Mouse (Mus musculus) forebrain, embryonic 11.5 days (tissue): ENCODE data around the gene Cfap299. TPM values are rescaled to one million over a fixed set of nuclear protein-coding genes. Genes with fewer than 3 reads are reported as not detected.

Experiments
- ATAC-seq: fragments of 200-750 bp; cut with Nextera tagmentation; replicated peaks from 2 replicates; pipeline ENCODE4 v1.8.0; 2017; ENCODE audit warnings: moderate TSS enrichment; ENCODE audit not compliant: low FRiP score
- DNase-seq: peaks from one replicate; pipeline ENCODE4 v3.0.0-alpha.2; 2017; ENCODE audit warnings: low spot score
- H3K27ac ChIP-seq: fragments of 300-500 bp; sonication (generic); 2 replicates; pipeline ENCODE4 v1.5.1; 2014; ENCODE audit warnings: low read depth, low read length
- H3K27me3 ChIP-seq: fragments of 300-500 bp; sonication (generic); 2 replicates; pipeline ENCODE4 v1.6.1; 2014; ENCODE audit warnings: mild to moderate bottlenecking, low read length, mixed read lengths; ENCODE audit not compliant: control insufficient read depth, insufficient read depth
- H3K36me3 ChIP-seq: fragments of 300-500 bp; sonication (generic); 2 replicates; pipeline ENCODE4 v1.6.1; 2014; ENCODE audit warnings: mild to moderate bottlenecking, low read length, moderate library complexity, mixed read lengths; ENCODE audit not compliant: control insufficient read depth, insufficient read depth
- H3K4me1 ChIP-seq: fragments of 300-500 bp; sonication (generic); replicated peaks from 2 replicates; pipeline ENCODE4 v1.6.1; 2014; ENCODE audit warnings: low read length, mixed read lengths; ENCODE audit not compliant: control insufficient read depth, insufficient read depth
- H3K4me2 ChIP-seq: fragments of 300-500 bp; sonication (generic); 2 replicates; pipeline ENCODE4 v1.6.1; 2014; ENCODE audit warnings: low read depth, mild to moderate bottlenecking, low read length, moderate library complexity, mixed read lengths; ENCODE audit not compliant: severe bottlenecking
- H3K4me3 ChIP-seq: fragments of 300-500 bp; sonication (generic); 2 replicates; pipeline ENCODE4 v1.5.1; 2014; ENCODE audit warnings: low read depth, low read length
- H3K9ac ChIP-seq: fragments of 300-500 bp; sonication (generic); 2 replicates; pipeline ENCODE4 v1.6.1; 2014; ENCODE audit warnings: low read length
- H3K9me3 ChIP-seq: fragments of 300-500 bp; sonication (generic); 2 replicates; pipeline ENCODE4 v1.6.1; 2016; ENCODE audit warnings: low read length, mixed read lengths; ENCODE audit not compliant: control insufficient read depth
- WGBS: fragments of 180-500 bp; shearing (Covaris S2); extraction: QIAGEN DNeasy Blood & Tissue Kit; methylation state at CpG from one replicate; pipeline ENCODE4 v1.1.7; 2014; 5-methylcytosine and 5-hydroxymethylcytosine counted together
- polyA plus RNA-seq: library from polyadenylated mRNA; unstranded; fragments of >200 nt; fragmentation: Nextera tagmentation; extraction: Ambion mirVana; gene quantifications from 2 replicates; pipeline ENCODE4 v1.2.1, GENCODE M21; 2014

Cfap299 gene
- polyA plus RNA-seq, result 0.23 and 0.32 TPM in 2 replicates

GRCm38 (mm10) chr5:98328848-98329624 is at the start of gene Cfap299:
Gene Cfap299 (plus strand): TSS chr5:98329304.
- no peak within 1 kb of the TSS for H3K9ac ChIP-seq
- 1% methylated on average over 46 of the region's 46 CpGs for WGBS
- DNase-seq (peak; percentile 93), ATAC-seq (peak; percentile 98)
- no peaks in the 10 kb centered on the region for H3K36me3 ChIP-seq
- peak within 1 kb of the TSS; percentile 36 for H3K4me3 ChIP-seq
- H3K9me3 ChIP-seq, result no peaks in the 10 kb centered on the region
- 0 out of 2 replicates have a peak, but pooled peaks cover 3% of the 10 kb centered on the region for H3K27me3 ChIP-seq
- no peak within 1 kb of the TSS for H3K27ac ChIP-seq
- H3K4me2 ChIP-seq, result peak within 1 kb of the TSS; percentile 62
- 0 out of 2 replicates have a peak, but pooled peaks cover 1% of the 10 kb centered on the region for H3K4me1 ChIP-seq

GRCm38 (mm10) chr5:98281993-98282392 is 47.1 kb upstream of the Cfap299 start:
- H3K4me3 ChIP-seq, result no peak overlapping the region
- no peaks in the 10 kb centered on the region for H3K36me3 ChIP-seq
- H3K4me2 ChIP-seq, result no peak overlapping the region
- H3K27me3 ChIP-seq, result no peaks in the 10 kb centered on the region
- 50% methylated on average over 9 of the region's 9 CpGs for WGBS
- no peaks in the 10 kb centered on the region for H3K9me3 ChIP-seq
- H3K27ac ChIP-seq, result no peak overlapping the region
- DNase-seq (no peak), ATAC-seq (no peak)
- no peak overlapping the region for H3K9ac ChIP-seq
- H3K4me1 ChIP-seq, result 0 out of 2 replicates have a peak, but pooled peaks cover 2% of the 10 kb centered on the region

- H3K27me3 ChIP-seq, result no peaks in the 10 kb centered on the region
- H3K9me3 ChIP-seq, result no peaks in the 10 kb centered on the region
- H3K4me3 ChIP-seq, result no peak overlapping the region
- no peak overlapping the region for H3K4me2 ChIP-seq
- ATAC-seq (no peak; the same call in 1 of the 2 replicates), DNase-seq (no peak)
- 34% methylated on average over 17 of the region's 17 CpGs for whole genome bisulfite sequencing
- 0 out of 2 replicates have a peak, but pooled peaks cover 2% of the 10 kb centered on the region for H3K4me1 ChIP-seq
- H3K36me3 ChIP-seq, result no peaks in the 10 kb centered on the region
- no peak overlapping the region for H3K9ac ChIP-seq
- H3K27ac ChIP-seq, result no peak overlapping the region
Observed at GRCm38 (mm10) chr5:98283696-98284478, 45.2 kb upstream of the Cfap299 start.

- Histone ChIP-seq H3K9me3 (no peaks in the 10 kb centered on the region), H3K4me3 (no peak overlapping the region), H3K9ac (no peak overlapping the region), H3K4me1 (peaks cover 1% of the 10 kb centered on the region; the same call in 1 of the 2 replicates), H3K27ac (no peak overlapping the region), H3K27me3 (peaks cover 15% of the 10 kb centered on the region; the same call in 1 of the 2 replicates), H3K36me3 (no peaks in the 10 kb centered on the region), H3K4me2 (no peak overlapping the region)
- 83% methylated on average over 8 of the region's 8 CpGs for WGBS
- ATAC-seq, result no peak
- no peak for DNase-seq
Observed at GRCm38 (mm10) chr5:98290642-98291041, 38.5 kb upstream of the Cfap299 start.

- no peak overlapping the region for H3K27ac ChIP-seq
- H3K9me3 ChIP-seq, result no peaks in the 10 kb centered on the region
- no peak for DNase-seq
- peak overlapping the region; percentile 17 for H3K4me3 ChIP-seq
- no peaks in the 10 kb centered on the region for H3K36me3 ChIP-seq
- H3K4me1 ChIP-seq, result peaks cover 1% of the 10 kb centered on the region; the same call in 1 of the 2 replicates
- H3K9ac ChIP-seq, result no peak overlapping the region
- ATAC-seq, result no peak
- 1% methylated on average over 19 of the region's 19 CpGs for WGBS
- peaks cover 15% of the 10 kb centered on the region; the same call in 1 of the 2 replicates for H3K27me3 ChIP-seq
- H3K4me2 ChIP-seq, result peak overlapping the region; percentile 41
Observed at GRCm38 (mm10) chr5:98292388-98293048, 36.6 kb upstream of the Cfap299 start.

- H3K27ac ChIP-seq, result no peak overlapping the region
- ATAC-seq (peak; percentile 58; the same call in 1 of the 2 replicates), DNase-seq (no peak)
- no peak overlapping the region for H3K9ac ChIP-seq
- peak overlapping the region; percentile 41 for H3K4me2 ChIP-seq
- WGBS, result under 1% methylated on average over 12 of the region's 12 CpGs
- peaks cover 15% of the 10 kb centered on the region; the same call in 1 of the 2 replicates for H3K27me3 ChIP-seq
- peaks cover 1% of the 10 kb centered on the region; the same call in 1 of the 2 replicates for H3K4me1 ChIP-seq
- no peaks in the 10 kb centered on the region for H3K36me3 ChIP-seq
- peak overlapping the region; percentile 17 for H3K4me3 ChIP-seq
- no peaks in the 10 kb centered on the region for H3K9me3 ChIP-seq
Observed at GRCm38 (mm10) chr5:98293049-98293715, 35.9 kb upstream of the Cfap299 start.

- ATAC-seq, result no peak
- DNase-seq, result no peak
- H3K27me3 ChIP-seq, result no peaks in the 10 kb centered on the region
- no peak overlapping the region for H3K27ac ChIP-seq
- H3K9ac ChIP-seq, result no peak overlapping the region
- H3K4me1 ChIP-seq, result no peaks in the 10 kb centered on the region
- no peak overlapping the region for H3K4me3 ChIP-seq
- H3K36me3 ChIP-seq, result no peaks in the 10 kb centered on the region
- H3K9me3 ChIP-seq, result no peaks in the 10 kb centered on the region
- H3K4me2 ChIP-seq, result no peak overlapping the region
- WGBS, result 88% methylated on average over 4 of the region's 4 CpGs
Observed at GRCm38 (mm10) chr5:98300079-98300478, 29.0 kb upstream of the Cfap299 start.

- no peak for ATAC-seq
- Histone ChIP-seq H3K27me3 (no peaks in the 10 kb centered on the region), H3K4me2 (no peak overlapping the region)
Observed at GRCm38 (mm10) chr5:98305673-98306072, 23.4 kb upstream of the Cfap299 start.

More at GRCm38 (mm10) chr5:98305673-98306072, 23.4 kb upstream of the Cfap299 start:
- no peaks in the 10 kb centered on the region for H3K4me1 ChIP-seq
- 83% methylated on average over 4 of the region's 4 CpGs for WGBS
- no peak for DNase-seq
- no peaks in the 10 kb centered on the region for H3K36me3 ChIP-seq
- no peaks in the 10 kb centered on the region for H3K9me3 ChIP-seq
- H3K27ac ChIP-seq, result no peak overlapping the region
- no peak overlapping the region for H3K4me3 ChIP-seq
- H3K9ac ChIP-seq, result no peak overlapping the region
